Mouse (Mus musculus) kidney, postnatal 0 days (tissue): Measurements from ENCODE around the gene Top2a. TPM values are rescaled to one million over a fixed set of nuclear protein-coding genes. Genes with fewer than 3 reads are reported as not detected.
"Not testable (repeated sequence)": the region's sequence is repeated elsewhere in the genome, so short reads cannot be mapped to it uniquely, and the experiment has no call there.

ENCODE experiments used
- ATAC-seq: fragments of 200-750 bp; cut with Nextera tagmentation; replicated peaks from 2 replicates; pipeline ENCODE4 v1.8.0; 2017; ENCODE audit warnings: low read depth, moderate number of reproducible peaks, moderate TSS enrichment, moderate library complexity; ENCODE audit not compliant: low FRiP score
- DNase-seq: peaks from one replicate; pipeline ENCODE4 v3.0.0-alpha.2; 2016; ENCODE audit warnings: low spot score
- H3K27ac ChIP-seq: fragments of 300-500 bp; sonication (generic); 2 replicates; pipeline ENCODE4 v1.5.1; 2014; ENCODE audit warnings: mild to moderate bottlenecking
- H3K27me3 ChIP-seq: fragments of 300-500 bp; sonication (generic); 2 replicates; pipeline ENCODE4 v1.6.1; 2014; ENCODE audit warnings: low read length, mixed read lengths; ENCODE audit not compliant: insufficient read depth
- H3K36me3 ChIP-seq: fragments of 300-500 bp; sonication (generic); 2 replicates; pipeline ENCODE4 v1.6.1; 2014; ENCODE audit warnings: low read length, mixed read lengths; ENCODE audit not compliant: insufficient read depth
- H3K4me1 ChIP-seq: fragments of 300-500 bp; sonication (generic); replicated peaks from 2 replicates; pipeline ENCODE4 v1.6.1; 2014; ENCODE audit warnings: antibody characterized with exemption, low read length, mixed read lengths; ENCODE audit not compliant: insufficient read depth
- H3K4me2 ChIP-seq: fragments of 300-500 bp; sonication (generic); 2 replicates; pipeline ENCODE4 v1.6.1; 2014; ENCODE audit warnings: mild to moderate bottlenecking, low read length, moderate library complexity, mixed read lengths
- H3K4me3 ChIP-seq: fragments of 300-500 bp; sonication (generic); replicated peaks from 2 replicates; pipeline ENCODE4 v1.5.1; 2014; ENCODE audit warnings: low read depth, low read length
- H3K9ac ChIP-seq: fragments of 300-500 bp; sonication (generic); 2 replicates; pipeline ENCODE4 v1.6.1; 2014; ENCODE audit warnings: low read depth, low read length
- H3K9me3 ChIP-seq: fragments of 300-500 bp; sonication (generic); replicated peaks from 2 replicates; pipeline ENCODE4 v1.6.1; 2016; ENCODE audit warnings: low read length, inconsistent platforms, mixed read lengths
- CTCF ChIP-seq: IDR thresholded peaks from 2 replicates; pipeline ENCODE4 v1.5.1; 2016; ENCODE audit warnings: antibody characterized with exemption, low read depth, mild to moderate bottlenecking, moderate library complexity
- WGBS: fragments of 180-500 bp; shearing (Covaris S2); extraction: QIAGEN DNeasy Blood & Tissue Kit; methylation state at CpG from one replicate; pipeline ENCODE4 v1.1.7; 2014; 5-methylcytosine and 5-hydroxymethylcytosine counted together
- polyA plus RNA-seq: library from polyadenylated mRNA; unstranded; fragments of >200 nt; fragmentation: Nextera tagmentation; extraction: Ambion mirVana; gene quantifications from 2 replicates; pipeline ENCODE4 v1.2.1, GENCODE M21; 2015

Gene Top2a
- polyA plus RNA-seq, 1 experiment from 2014 or later = 70.5 TPM

GRCm38 (mm10) chr11:98995987-98996386, 28.0 kb downstream of the Top2a start:
- 92% methylated on average over 7 of the region's 7 CpGs for WGBS
- TF ChIP-seq CTCF = no peak
- no peak for DNase-seq
- H3K27ac ChIP-seq = no peak overlapping the region
- no peak for ATAC-seq
- peaks cover 34% of the 10 kb centered on the region for H3K36me3 ChIP-seq
- H3K9ac ChIP-seq = no peak overlapping the region
- H3K4me3 ChIP-seq = no peak overlapping the region
- no peaks in the 10 kb centered on the region for H3K4me1 ChIP-seq
- no peaks in the 10 kb centered on the region for H3K27me3 ChIP-seq
- H3K9me3 ChIP-seq = no peaks in the 10 kb centered on the region
- no peak overlapping the region for H3K4me2 ChIP-seq

DNA sequence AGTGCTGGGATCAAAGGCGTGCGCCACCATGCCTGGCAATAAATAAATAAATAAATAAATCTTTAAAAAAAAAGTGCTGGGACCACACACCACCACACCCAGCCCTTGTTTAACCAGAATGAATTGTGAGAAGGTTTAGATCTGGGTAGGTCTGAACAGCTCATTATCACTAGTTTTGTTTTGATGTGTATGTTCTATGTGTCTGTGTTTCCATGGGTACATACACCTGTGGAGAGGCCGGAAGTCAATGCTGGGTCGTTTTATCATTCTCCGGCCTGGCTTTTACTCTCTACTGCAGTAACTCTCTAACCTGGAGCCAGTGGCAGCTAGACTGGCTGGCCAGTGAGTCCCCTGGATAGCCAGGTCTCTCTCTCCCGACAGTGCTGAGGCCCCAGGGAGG, 33.1 kb downstream of the Top2a start:
- H3K4me1 ChIP-seq = no peaks in the 10 kb centered on the region
- WGBS = 84% methylated on average over 6 of the region's 6 CpGs
- peaks cover 12% of the 10 kb centered on the region for H3K36me3 ChIP-seq
- H3K27ac ChIP-seq = no peak overlapping the region
- H3K4me3 ChIP-seq = no peak overlapping the region
- H3K9ac ChIP-seq = no peak overlapping the region
- DNase-seq = no peak
- no peaks in the 10 kb centered on the region for H3K9me3 ChIP-seq
- TF ChIP-seq CTCF = no peak
- no peak overlapping the region for H3K4me2 ChIP-seq
- no peak for ATAC-seq
- H3K27me3 ChIP-seq = no peaks in the 10 kb centered on the region

- not testable (repeated sequence) for ATAC-seq, H3K4me3 ChIP-seq
- 90% methylated on average over 5 of the region's 6 CpGs for WGBS
Observed at GRCm38 (mm10) chr11:98988260-98988659, 35.7 kb downstream of the Top2a start.

GRCm38 (mm10) chr11:98985542-98985941, 38.4 kb downstream of the Top2a start:
- H3K4me1 ChIP-seq = peaks cover 6% of the 10 kb centered on the region; the same call in 1 of the 2 replicates
- TF ChIP-seq CTCF = no peak
- no peak overlapping the region for H3K27ac ChIP-seq
- 92% methylated on average over 7 of the region's 7 CpGs for WGBS
- H3K9me3 ChIP-seq = no peaks in the 10 kb centered on the region
- H3K4me2 ChIP-seq = no peak overlapping the region
- DNase-seq (no peak), ATAC-seq (no peak)
- H3K9ac ChIP-seq = no peak overlapping the region
- H3K36me3 ChIP-seq = no peaks in the 10 kb centered on the region
- no peak overlapping the region for H3K4me3 ChIP-seq
- no peaks in the 10 kb centered on the region; the same call in 1 of the 2 replicates for H3K27me3 ChIP-seq

More at GRCm38 (mm10) chr11:98988260-98988659, 35.7 kb downstream of the Top2a start:
- H3K27me3 ChIP-seq, DNase-seq, H3K9me3 ChIP-seq, H3K36me3 ChIP-seq, H3K4me2 ChIP-seq, H3K27ac ChIP-seq, H3K4me1 ChIP-seq, H3K9ac ChIP-seq: not testable (repeated sequence)

DNA sequence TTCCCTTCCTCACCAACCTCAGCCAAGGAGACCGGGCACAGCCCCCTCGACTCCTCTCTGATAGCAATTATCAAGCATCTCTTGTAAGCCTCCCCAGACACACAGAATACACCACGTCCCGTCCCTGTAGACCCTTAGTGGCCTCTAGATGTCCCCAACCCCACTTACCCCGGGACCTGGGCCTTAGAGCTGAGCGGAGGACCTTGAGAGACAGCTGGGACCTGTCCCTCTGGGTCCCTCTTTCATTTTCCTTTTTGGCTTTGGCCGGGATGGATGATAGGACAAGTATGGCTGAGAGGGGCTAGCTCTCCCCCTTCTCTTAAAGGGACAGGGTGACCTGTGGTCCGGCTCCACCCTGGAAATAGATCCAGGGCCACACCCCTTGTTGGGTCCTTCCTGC, 40.4 kb downstream of the Top2a start:
- no peak overlapping the region for H3K4me3 ChIP-seq
- H3K9me3 ChIP-seq = no peaks in the 10 kb centered on the region
- H3K4me1 ChIP-seq = peaks cover 6% of the 10 kb centered on the region; the same call in 1 of the 2 replicates
- no peaks in the 10 kb centered on the region; the same call in 1 of the 2 replicates for H3K27me3 ChIP-seq
- TF ChIP-seq CTCF = no peak
- H3K4me2 ChIP-seq = peak overlapping the region; percentile 98; the same call in 1 of the 2 replicates
- H3K36me3 ChIP-seq = no peaks in the 10 kb centered on the region
- H3K9ac ChIP-seq = no peak overlapping the region
- H3K27ac ChIP-seq = no peak overlapping the region
- ATAC-seq (no peak), DNase-seq (no peak)
- WGBS = 41% methylated on average over 8 of the region's 8 CpGs

GRCm38 (mm10) chr11:98982773-98983133, 41.2 kb downstream of the Top2a start, which contains the start of gene Gjd3:
Gene Gjd3 (minus strand): TSS chr11:98983016.
- H3K27ac ChIP-seq = no peak within 1 kb of the TSS
- TF ChIP-seq CTCF = no peak
- no peaks in the 10 kb centered on the region for H3K36me3 ChIP-seq
- H3K9me3 ChIP-seq = no peaks in the 10 kb centered on the region
- no peaks in the 10 kb centered on the region; the same call in 1 of the 2 replicates for H3K27me3 ChIP-seq
- 2% methylated on average over 26 of the region's 28 CpGs for WGBS
- peak within 1 kb of the TSS; percentile 54 for H3K4me3 ChIP-seq
- DNase-seq (no peak), ATAC-seq (0 out of 2 replicates have a peak, but pooled peaks have one; percentile 2)
- peak within 1 kb of the TSS; percentile 98 for H3K4me2 ChIP-seq
- H3K4me1 ChIP-seq = peaks cover 6% of the 10 kb centered on the region; the same call in 1 of the 2 replicates
- peak within 1 kb of the TSS; percentile 57 for H3K9ac ChIP-seq
